15 mouse cellular contexts compared by ENCODE assay signal in the genomic region with DNA sequence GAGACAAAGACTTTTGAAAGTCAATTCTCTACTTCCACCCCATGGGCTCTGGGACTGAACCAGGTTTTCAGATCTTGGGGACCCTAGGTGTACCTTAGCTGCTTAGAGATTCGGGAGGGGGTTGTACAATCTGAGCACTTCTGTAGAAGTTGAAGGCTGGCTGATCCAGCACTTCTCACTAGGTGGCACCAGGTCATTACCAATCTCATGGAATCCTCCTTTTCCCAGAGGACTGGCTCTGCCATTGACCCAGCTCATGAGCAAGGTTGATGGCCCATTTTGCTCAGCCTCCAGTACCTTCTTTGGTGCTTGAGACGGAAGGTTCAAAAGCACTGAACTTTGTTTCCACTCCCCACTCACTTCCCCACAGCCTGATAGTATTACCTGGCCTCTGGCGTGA. TPM values are rescaled to one million over a fixed set of nuclear protein-coding genes. Genes with fewer than 3 reads are reported as not detected.
DNase-seq lines count a peak whose midpoint lies in the region; TF ChIP-seq lines count a peak whose summit lies in the region.
"Had no signal": no experiment of that assay in that cellular context is flagged by ENCODE, and none has a peak within 500 bp of the region (broad histone marks: within the 10 kb centered on the region; RNA-seq: fewer than 3 reads in every experiment).

No protein-coding gene starts in this region.

- intact Hi-C loops in heart, postnatal 25 days (cut with DNase I): no loop called here

- no peak overlapping the region for H3K4me3 ChIP-seq in ES-Bruce4 (ENCODE audit: low read depth, low read length)
- H3K4me3 ChIP-seq in kidney, adult 2 months (ENCODE audit: insufficient read depth, low read depth, low read length): no peak overlapping the region
- H3K4me3 ChIP-seq: embryonic facial prominence, embryonic 12.5 days; heart, embryonic 12.5 days; neural tube, embryonic 12.5 days had no signal

- TF ChIP-seq POLR2A in ES-Bruce4 (IDR thresholded peaks at IDR 0.05; ENCODE audit: insufficient read depth, low read length): no peak
- no peak for TF ChIP-seq POLR2A in kidney, adult 2 months (IDR thresholded peaks at IDR 0.05; ENCODE audit: low read depth, low read length)

- no peaks in the 10 kb centered on the region for H3K27me3 ChIP-seq in ES-Bruce4 (ENCODE audit: control insufficient read depth, insufficient read depth, low read length, poor library complexity, severe bottlenecking)
- H3K27me3 ChIP-seq in kidney, adult 2 months (replicated peaks; ENCODE audit: control insufficient read depth, insufficient read depth, low read length): no peaks in the 10 kb centered on the region; the same call in 1 of the 2 replicates
- H3K27me3 ChIP-seq: embryonic facial prominence, embryonic 12.5 days; heart, embryonic 12.5 days; neural tube, embryonic 12.5 days had no signal

- no peak for TF ChIP-seq EP300 in ES-Bruce4 (IDR thresholded peaks at IDR 0.05; ENCODE audit: insufficient read depth, low read depth, low read length)

- no peak overlapping the region for H3K27ac ChIP-seq in ES-Bruce4 (ENCODE audit: insufficient read depth, low read length)
- no peak overlapping the region for H3K27ac ChIP-seq in kidney, adult 2 months (ENCODE audit: insufficient read depth, low read depth, low read length)
- H3K27ac ChIP-seq: embryonic facial prominence, embryonic 12.5 days; liver, embryonic 14.5 days; neural tube, embryonic 12.5 days had no signal

- H3K9me3 ChIP-seq in ES-Bruce4 (replicated peaks; ENCODE audit: control insufficient read depth, insufficient read depth, low read length, poor library complexity, severe bottlenecking): no peaks in the 10 kb centered on the region
- H3K9me3 ChIP-seq: embryonic facial prominence, embryonic 12.5 days; neural tube, embryonic 12.5 days had no signal

- peak; percentile 17 for DNase-seq in heart, postnatal 4 days
- no peak for DNase-seq in heart, postnatal 25 days (ENCODE audit: low spot score)
- DNase-seq in 3T3-L1 (ENCODE audit: low read depth, low spot score): peak; percentile 41
- DNase-seq in kidney, adult 2 months: peak; percentile 38
- DNase-seq in urinary bladder, postnatal 10 days (ENCODE audit: low spot score): no peak
- DNase-seq in adrenal gland, postnatal 25 days: no peak
- DNase-seq in thymus, postnatal 14 days: no peak
- DNase-seq: right cerebral cortex, postnatal 4 days; thymus, adult 18-20 months had no signal

- WGBS in kidney, adult 2 months: 44% methylated on average over 3 of the region's 3 CpGs

- no peaks in the 10 kb centered on the region for H3K36me3 ChIP-seq in ES-Bruce4 (ENCODE audit: control insufficient read depth, insufficient read depth, low read length, poor library complexity, severe bottlenecking)
- H3K36me3 ChIP-seq in kidney, adult 2 months (ENCODE audit: control insufficient read depth, insufficient read depth, low read length): no peaks in the 10 kb centered on the region
- H3K36me3 ChIP-seq: embryonic facial prominence, embryonic 12.5 days; heart, embryonic 12.5 days; neural tube, embryonic 12.5 days had no signal

- peak; percentile 16 for TF ChIP-seq CTCF in ES-Bruce4 (IDR thresholded peaks at IDR 0.05; ENCODE audit: low read depth, low read length)
- peak; percentile 64 for TF ChIP-seq CTCF in kidney, adult 2 months (conservative IDR thresholded peaks at IDR 0.05; ENCODE audit: insufficient read depth, insufficient read length, low read depth, low read length)

- no peak overlapping the region for H3K9ac ChIP-seq in ES-Bruce4 (ENCODE audit: low read depth, poor library complexity, severe bottlenecking)
- H3K9ac ChIP-seq: embryonic facial prominence, embryonic 12.5 days; heart, embryonic 12.5 days; liver, embryonic 14.5 days; neural tube, embryonic 12.5 days had no signal

- no peaks in the 10 kb centered on the region for H3K4me1 ChIP-seq in ES-Bruce4 (ENCODE audit: control insufficient read depth, insufficient read depth, low read length)
- H3K4me1 ChIP-seq in kidney, adult 2 months (ENCODE audit: control insufficient read depth, insufficient read depth, low read length): no peaks in the 10 kb centered on the region
- H3K4me1 ChIP-seq: embryonic facial prominence, embryonic 12.5 days; heart, embryonic 12.5 days; neural tube, embryonic 12.5 days had no signal

RNA-seq across cellular contexts. Expression of a gene that starts 18.1 kb away (rescaled TPM):
- not detected for total RNA-seq in heart, postnatal 4 days (2021)
- total RNA-seq in heart, postnatal 25 days (2021): not detected
- not detected in 2 replicates for polyA plus RNA-seq in ES-Bruce4 (2011; ENCODE audit: insufficient read depth, insufficient read length, low read depth, missing spikeins)
- not detected in 2 replicates for polyA plus RNA-seq in kidney, adult 2 months (2012; rRNA removed)
- total RNA-seq in adrenal gland, postnatal 25 days (2021): not detected in 2 replicates
- total RNA-seq: megakaryocyte-erythroid progenitor cell, adult 5-6 weeks had no signal
- polyA plus RNA-seq: embryonic facial prominence, embryonic 12.5 days; heart, embryonic 12.5 days; liver, embryonic 14.5 days; neural tube, embryonic 12.5 days had no signal

RNA-seq across cellular contexts. Expression of a gene that starts 22.1 kb away (rescaled TPM):
- under 1 TPM; 0.72 to 0.88 TPM for total RNA-seq in heart, postnatal 4 days (2021)
- under 1 TPM; 0.47 to 0.67 TPM for total RNA-seq in heart, postnatal 25 days (2021)
- polyA plus RNA-seq in ES-Bruce4 (2011; ENCODE audit: insufficient read depth, insufficient read length, low read depth, missing spikeins): 2.3 and 2.7 TPM in 2 replicates
- 3.6 and 4.1 TPM in 2 replicates for polyA plus RNA-seq in kidney, adult 2 months (2012; rRNA removed)
- total RNA-seq in adrenal gland, postnatal 25 days (2021): 2.3 and 5.6 TPM in 2 replicates
- total RNA-seq: megakaryocyte-erythroid progenitor cell, adult 5-6 weeks had no signal

RNA-seq across cellular contexts. Expression of a gene that starts 48.2 kb away (rescaled TPM):
- total RNA-seq in heart, postnatal 4 days (2021): not detected
- not detected for total RNA-seq in heart, postnatal 25 days (2021)
- polyA plus RNA-seq in ES-Bruce4 (2011; ENCODE audit: insufficient read depth, insufficient read length, low read depth, missing spikeins): not detected in 2 replicates
- 0.19 TPM in 2 replicates for polyA plus RNA-seq in kidney, adult 2 months (2012; rRNA removed)
- total RNA-seq in adrenal gland, postnatal 25 days (2021): 0.39 and 1.2 TPM in 2 replicates
- total RNA-seq: megakaryocyte-erythroid progenitor cell, adult 5-6 weeks had no signal
- polyA plus RNA-seq: embryonic facial prominence, embryonic 12.5 days; neural tube, embryonic 12.5 days had no signal

Comparison
In these comparisons a context has a peak if more than half of its experiments do, and no peak if none do; other contexts are left out.
1. DNase-seq: peak in heart, postnatal 4 days (single experiment), 3T3-L1 (single experiment) and kidney, adult 2 months (single experiment); none in heart, postnatal 25 days (single experiment), urinary bladder, postnatal 10 days (single experiment), adrenal gland, postnatal 25 days (single experiment) and thymus, postnatal 14 days (single experiment).